ENCODE assay signal across 23 mouse cellular contexts in the genomic region with DNA sequence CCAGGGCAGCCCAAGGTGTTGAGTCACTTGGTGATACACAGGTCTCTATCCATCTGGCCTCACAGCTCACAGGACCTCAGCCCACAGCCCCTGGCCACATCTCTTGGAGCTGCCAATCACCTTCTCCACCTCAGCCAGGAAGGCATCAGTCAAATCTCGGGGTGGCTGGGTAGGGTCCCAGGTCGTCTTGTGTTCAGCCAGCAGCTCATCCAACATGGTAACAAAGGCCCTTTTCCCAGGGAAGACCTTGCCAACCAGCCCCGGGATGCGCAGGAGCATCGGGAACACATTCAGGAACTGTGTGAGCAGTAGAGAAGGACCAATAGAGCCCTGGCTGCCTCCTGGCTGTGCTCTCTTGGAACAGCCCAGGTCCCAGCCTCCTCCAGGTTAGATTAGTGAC. TPM values are rescaled to one million over a fixed set of nuclear protein-coding genes. Genes with fewer than 3 reads are reported as not detected.
"Had no signal": no experiment of that assay in that cellular context is flagged by ENCODE, and none has a peak within 500 bp of the region (broad histone marks: within the 10 kb centered on the region; RNA-seq: fewer than 3 reads in every experiment).

No protein-coding gene starts in this region.

- H3K36me3 ChIP-seq: midbrain, embryonic 10.5 days; midbrain, embryonic 13.5 days; neural tube, embryonic 13.5 days; neural tube, embryonic 15.5 days had no signal

- H3K4me2 ChIP-seq: lung, embryonic 14.5 days; midbrain, embryonic 13.5 days; neural tube, embryonic 13.5 days; neural tube, embryonic 15.5 days had no signal

- H3K27me3 ChIP-seq: midbrain, embryonic 13.5 days; neural tube, embryonic 13.5 days; neural tube, embryonic 15.5 days had no signal

- H3K9me3 ChIP-seq: midbrain, embryonic 10.5 days; midbrain, embryonic 13.5 days; neural tube, embryonic 13.5 days; neural tube, embryonic 15.5 days had no signal

- H3K9ac ChIP-seq: lung, embryonic 14.5 days; midbrain, embryonic 13.5 days; neural tube, embryonic 13.5 days; neural tube, embryonic 15.5 days had no signal

- ATAC-seq: midbrain, embryonic 13.5 days; midbrain, embryonic 16.5 days had no signal

- H3K27ac ChIP-seq: midbrain, embryonic 10.5 days; midbrain, embryonic 13.5 days; neural tube, embryonic 13.5 days; neural tube, embryonic 15.5 days had no signal

- H3K4me3 ChIP-seq: midbrain, embryonic 10.5 days; midbrain, embryonic 13.5 days; myocyte; neural tube, embryonic 13.5 days; neural tube, embryonic 15.5 days had no signal

- DNase-seq: lung, adult 18-20 months; lung, embryonic 14.5 days; lung, postnatal 4 days; retina, postnatal 1 day; right cerebral cortex, adult 18-20 months; right cerebral cortex, postnatal 25 days; right cerebral cortex, postnatal 4 days; spleen, adult 18-20 months; thymus, adult 18-20 months; thymus, postnatal 14 days; thymus, postnatal 36 days had no signal

RNA-seq across cellular contexts. Expression of a gene that starts 20.8 kb away (rescaled TPM):
- polyA plus RNA-seq: lung, embryonic 14.5 days; lung, embryonic 16.5 days; midbrain, embryonic 10.5 days; midbrain, embryonic 13.5 days; midbrain, embryonic 16.5 days; myocyte; neural tube, embryonic 11.5 days; neural tube, embryonic 13.5 days; neural tube, embryonic 15.5 days; small intestine, adult 2 months; stomach, embryonic 14.5 days; stomach, embryonic 16.5 days; thymus, postnatal 0 days had no signal

RNA-seq across cellular contexts. Expression of a gene that starts 34.0 kb away (rescaled TPM):
- polyA plus RNA-seq: lung, embryonic 14.5 days; midbrain, embryonic 10.5 days; midbrain, embryonic 13.5 days; midbrain, embryonic 16.5 days; myocyte; neural tube, embryonic 11.5 days; neural tube, embryonic 13.5 days; neural tube, embryonic 15.5 days; stomach, embryonic 14.5 days; thymus, postnatal 0 days had no signal
